Mouse (Mus musculus): ENCODE data around the gene Ackr4. TPM values are rescaled to one million over a fixed set of nuclear protein-coding genes. Genes with fewer than 3 reads are reported as not detected.

Gene Ackr4
- polyA plus RNA-seq, 1 experiment from 2014 or later: 0.86 TPM

DNA sequence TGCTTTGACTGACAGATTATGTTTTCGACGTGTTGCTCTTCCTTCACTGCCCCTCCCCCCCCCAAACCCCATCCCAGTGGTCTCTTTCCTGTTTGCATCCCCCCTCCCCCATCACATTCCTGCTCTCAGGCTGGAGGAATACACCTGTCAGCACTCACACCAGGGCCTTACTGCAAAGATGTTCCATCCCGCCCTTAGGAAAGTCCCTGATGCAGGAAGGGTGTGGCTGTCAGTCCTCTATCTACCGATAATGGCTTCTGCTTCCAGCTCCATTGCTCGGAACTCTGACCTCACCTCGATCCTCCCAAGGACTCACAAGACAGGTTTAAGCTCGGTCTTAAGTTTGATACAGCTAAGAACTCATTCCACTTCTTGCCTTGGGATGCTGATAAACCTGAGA, 19.9 kb upstream of the Ackr4 start:
- 76% methylated on average over 7 of the region's 7 CpGs for WGBS
- Histone ChIP-seq H3K27ac (no peak overlapping the region), H3K9me3 (no peaks in the 10 kb centered on the region), H3K27me3 (no peaks in the 10 kb centered on the region), H3K36me3 (peaks cover 18% of the 10 kb centered on the region), H3K4me2 (no peak overlapping the region), H3K4me1 (no peaks in the 10 kb centered on the region), H3K9ac (no peak overlapping the region), H3K4me3 (no peak overlapping the region)
- no peak for ATAC-seq (ENCODE audit: insufficient number of reproducible peaks, insufficient read depth, low FRiP score, low TSS enrichment, low read depth)

DNA sequence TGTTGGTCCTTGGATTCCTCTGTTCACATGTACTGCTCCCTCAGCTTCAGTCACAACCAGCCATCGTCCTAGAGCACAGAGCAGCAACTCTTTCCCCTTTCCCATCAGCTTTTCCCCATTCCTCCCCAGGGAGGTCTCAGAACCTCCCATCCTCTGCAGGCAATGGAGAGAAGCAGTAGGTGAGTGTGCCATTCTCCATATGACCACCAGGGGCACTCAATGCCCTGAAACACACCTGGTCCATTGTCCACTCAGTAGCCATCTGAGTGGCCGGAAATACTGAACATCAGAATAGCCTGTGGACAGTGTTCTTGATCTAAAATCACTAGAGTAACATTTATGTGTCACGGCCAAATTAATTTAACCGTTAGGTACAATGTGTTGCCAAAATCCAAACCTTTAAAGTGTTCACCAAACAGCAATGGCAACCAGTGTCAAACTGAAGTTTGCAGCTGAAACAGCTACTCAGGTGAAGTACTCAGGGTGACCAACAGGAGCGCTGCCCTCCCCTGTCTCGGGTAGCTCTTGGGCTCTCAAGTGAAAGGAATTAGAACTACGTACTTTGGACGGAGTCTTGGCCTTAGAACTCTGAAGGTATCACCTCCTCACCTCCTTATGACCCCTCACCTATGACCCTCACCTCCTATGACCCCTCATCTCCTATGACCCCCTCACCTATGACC, 17.7 kb upstream of the Ackr4 start:
- H3K4me2 ChIP-seq: no peak overlapping the region
- H3K4me3 ChIP-seq: no peak overlapping the region
- no peaks in the 10 kb centered on the region for H3K27me3 ChIP-seq
- H3K27ac ChIP-seq: no peak overlapping the region
- ATAC-seq (ENCODE audit: insufficient number of reproducible peaks, insufficient read depth, low FRiP score, low TSS enrichment, low read depth): no peak
- no peak overlapping the region for H3K9ac ChIP-seq
- H3K36me3 ChIP-seq: no peaks in the 10 kb centered on the region
- H3K9me3 ChIP-seq: no peaks in the 10 kb centered on the region
- 84% methylated on average over 8 of the region's 8 CpGs for WGBS
- H3K4me1 ChIP-seq: no peaks in the 10 kb centered on the region

GRCm38 (mm10) chr9:104142805-104143204, 16.1 kb upstream of the Ackr4 start:
- no peaks in the 10 kb centered on the region for H3K9me3 ChIP-seq
- no peak overlapping the region for H3K27ac ChIP-seq
- H3K27me3 ChIP-seq: no peaks in the 10 kb centered on the region
- no peak for ATAC-seq (ENCODE audit: insufficient number of reproducible peaks, insufficient read depth, low FRiP score, low TSS enrichment, low read depth)
- H3K4me1 ChIP-seq: no peaks in the 10 kb centered on the region
- H3K4me2 ChIP-seq: no peak overlapping the region
- H3K36me3 ChIP-seq: no peaks in the 10 kb centered on the region
- WGBS: 88% methylated on average over 14 of the region's 14 CpGs
- no peak overlapping the region for H3K4me3 ChIP-seq
- H3K9ac ChIP-seq: no peak overlapping the region

GRCm38 (mm10) chr9:104140351-104140750, 13.6 kb upstream of the Ackr4 start:
- Histone ChIP-seq H3K9me3 (no peaks in the 10 kb centered on the region), H3K27ac (no peak overlapping the region), H3K36me3 (no peaks in the 10 kb centered on the region), H3K4me2 (no peak overlapping the region), H3K27me3 (no peaks in the 10 kb centered on the region), H3K9ac (no peak overlapping the region), H3K4me1 (no peaks in the 10 kb centered on the region), H3K4me3 (no peak overlapping the region)
- WGBS: 83% methylated on average over 6 of the region's 6 CpGs
- no peak for ATAC-seq (ENCODE audit: insufficient number of reproducible peaks, insufficient read depth, low FRiP score, low TSS enrichment, low read depth)

GRCm38 (mm10) chr9:104130141-104130755, 3.5 kb upstream of the Ackr4 start:
- ATAC-seq (ENCODE audit: insufficient number of reproducible peaks, insufficient read depth, low FRiP score, low TSS enrichment, low read depth): no peak
- peaks cover 12% of the 10 kb centered on the region; the same call in 1 of the 2 replicates for H3K4me1 ChIP-seq
- 87% methylated on average over 9 of the region's 9 CpGs for WGBS
- H3K4me3 ChIP-seq: no peak overlapping the region
- no peaks in the 10 kb centered on the region for H3K9me3 ChIP-seq
- no peaks in the 10 kb centered on the region for H3K36me3 ChIP-seq
- no peaks in the 10 kb centered on the region for H3K27me3 ChIP-seq
- H3K27ac ChIP-seq: no peak overlapping the region
- H3K9ac ChIP-seq: no peak overlapping the region
- no peak overlapping the region for H3K4me2 ChIP-seq

DNA sequence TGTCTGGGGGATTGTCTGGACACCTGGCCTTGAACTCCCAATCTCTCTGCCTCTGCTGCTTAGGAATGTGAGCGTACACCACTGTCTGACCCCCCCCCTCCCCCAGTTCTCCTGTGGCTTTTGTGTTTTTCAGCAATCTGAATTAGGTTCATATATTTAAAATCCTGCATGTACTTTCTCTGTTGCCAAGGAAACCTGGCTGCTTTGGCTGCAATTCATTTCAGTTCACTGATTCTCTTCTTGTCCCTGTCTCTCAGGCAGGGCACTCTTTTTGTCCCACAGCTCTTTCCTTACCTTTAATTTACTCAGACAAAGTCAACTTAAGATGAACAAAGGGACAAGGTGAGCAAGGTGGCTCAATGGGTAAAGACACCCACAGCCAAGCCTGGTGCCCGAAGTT, 1.4 kb upstream of the Ackr4 start:
- WGBS: 63% methylated on average over 2 of the region's 2 CpGs
- Histone ChIP-seq H3K4me2 (no peak overlapping the region), H3K9me3 (no peaks in the 10 kb centered on the region), H3K9ac (no peak overlapping the region), H3K4me1 (peaks cover 29% of the 10 kb centered on the region), H3K4me3 (no peak overlapping the region), H3K27me3 (no peaks in the 10 kb centered on the region), H3K36me3 (no peaks in the 10 kb centered on the region), H3K27ac (0 out of 2 replicates have a peak overlapping the region, but pooled peaks have one; percentile 17)
- no peak for ATAC-seq (ENCODE audit: insufficient number of reproducible peaks, insufficient read depth, low FRiP score, low TSS enrichment, low read depth)

DNA sequence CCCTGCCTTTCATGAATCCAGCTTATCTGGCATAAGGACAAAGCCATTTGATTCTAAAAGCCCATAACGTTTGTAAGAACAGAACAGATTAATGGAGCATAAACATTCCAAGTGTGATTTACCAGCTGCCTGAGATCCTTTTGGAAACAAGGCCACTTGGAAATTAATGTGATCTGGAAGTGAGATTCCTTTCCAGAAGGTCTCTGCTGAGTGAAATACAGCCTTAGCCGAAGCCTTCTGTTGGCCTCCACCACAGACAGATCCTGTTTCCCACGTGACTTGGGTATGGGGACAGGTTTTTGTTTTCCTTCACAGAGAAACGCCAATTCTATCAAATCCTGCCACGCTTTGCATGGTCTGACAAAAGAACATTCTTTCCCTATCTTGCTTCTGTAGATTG, 3.1 kb downstream of the Ackr4 start:
- H3K36me3 ChIP-seq: no peaks in the 10 kb centered on the region
- peaks cover 53% of the 10 kb centered on the region for H3K4me1 ChIP-seq
- H3K4me3 ChIP-seq: no peak overlapping the region
- no peak overlapping the region for H3K4me2 ChIP-seq
- peak overlapping the region; percentile 72 for H3K27ac ChIP-seq
- WGBS: 31% methylated on average over 5 of the region's 5 CpGs
- H3K9me3 ChIP-seq: no peaks in the 10 kb centered on the region
- H3K27me3 ChIP-seq: no peaks in the 10 kb centered on the region
- ATAC-seq (ENCODE audit: insufficient number of reproducible peaks, insufficient read depth, low FRiP score, low TSS enrichment, low read depth): no peak
- H3K9ac ChIP-seq: no peak overlapping the region

DNA sequence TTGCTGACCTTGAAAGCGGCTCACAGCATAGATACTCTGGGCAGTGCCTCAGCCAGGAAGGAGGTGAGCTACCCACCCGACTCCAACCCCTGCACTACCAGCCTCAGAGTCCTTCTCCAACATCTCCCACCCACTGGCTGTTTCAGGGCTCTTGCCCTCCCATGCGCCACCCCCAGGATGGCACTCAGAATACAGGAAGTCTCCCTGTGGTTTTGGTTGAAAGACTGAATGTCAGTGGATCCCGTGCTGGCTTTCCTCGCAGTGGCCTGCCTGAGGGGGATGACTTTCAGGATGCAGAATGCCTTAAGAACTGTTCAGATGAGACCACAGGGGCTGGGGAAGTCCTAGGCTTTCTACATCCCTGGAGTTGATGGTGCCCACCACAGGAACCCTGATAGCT, 3.6 kb downstream of the Ackr4 start:
- Histone ChIP-seq H3K4me2 (no peak overlapping the region), H3K9ac (no peak overlapping the region), H3K27ac (peak overlapping the region; percentile 72; the same call in 1 of the 2 replicates), H3K36me3 (no peaks in the 10 kb centered on the region), H3K4me3 (no peak overlapping the region), H3K4me1 (peaks cover 56% of the 10 kb centered on the region), H3K9me3 (no peaks in the 10 kb centered on the region), H3K27me3 (no peaks in the 10 kb centered on the region)
- WGBS: 68% methylated on average over 5 of the region's 5 CpGs
- ATAC-seq (ENCODE audit: insufficient number of reproducible peaks, insufficient read depth, low FRiP score, low TSS enrichment, low read depth): no peak

DNA sequence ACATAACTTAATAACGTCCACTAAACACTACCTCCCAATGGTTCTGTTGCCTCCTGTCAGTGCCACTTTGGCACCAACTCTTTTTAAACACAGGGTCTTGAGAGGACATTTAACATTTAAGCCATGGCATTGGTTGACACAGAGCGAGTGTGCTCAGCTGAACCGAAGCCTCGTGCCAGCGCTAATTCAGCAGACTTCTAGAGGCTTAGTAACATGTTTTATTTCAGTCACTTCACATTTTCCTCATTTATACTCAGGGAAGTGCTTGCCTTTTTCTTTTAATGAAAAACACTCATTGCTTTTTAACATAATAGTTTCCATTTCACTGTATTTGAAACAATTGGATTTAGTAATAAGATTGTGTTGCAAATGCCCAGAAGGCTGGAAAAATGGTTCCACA, 17.6 kb downstream of the Ackr4 start:
- no peaks in the 10 kb centered on the region for H3K36me3 ChIP-seq
- H3K4me3 ChIP-seq: no peak overlapping the region
- no peaks in the 10 kb centered on the region for H3K27me3 ChIP-seq
- WGBS: 45% methylated on average over 5 of the region's 5 CpGs
- 0 out of 2 replicates have a peak, but pooled peaks cover 5% of the 10 kb centered on the region for H3K9me3 ChIP-seq
- H3K9ac ChIP-seq: no peak overlapping the region
- H3K4me2 ChIP-seq: peak overlapping the region; percentile 16; the same call in 1 of the 2 replicates
- H3K27ac ChIP-seq: peak overlapping the region; percentile 73
- peaks cover 24% of the 10 kb centered on the region for H3K4me1 ChIP-seq
- ATAC-seq (ENCODE audit: insufficient number of reproducible peaks, insufficient read depth, low FRiP score, low TSS enrichment, low read depth): no peak

GRCm38 (mm10) chr9:104108571-104109143, 18.1 kb downstream of the Ackr4 start:
- Histone ChIP-seq H3K27ac (peak overlapping the region; percentile 73), H3K9me3 (0 out of 2 replicates have a peak, but pooled peaks cover 5% of the 10 kb centered on the region), H3K4me3 (no peak overlapping the region), H3K4me2 (peak overlapping the region; percentile 16; the same call in 1 of the 2 replicates), H3K27me3 (no peaks in the 10 kb centered on the region), H3K9ac (no peak overlapping the region), H3K36me3 (no peaks in the 10 kb centered on the region), H3K4me1 (peaks cover 22% of the 10 kb centered on the region)
- WGBS: 59% methylated on average over 2 of the region's 2 CpGs
- ATAC-seq (ENCODE audit: insufficient number of reproducible peaks, insufficient read depth, low FRiP score, low TSS enrichment, low read depth): no peak

- no peak overlapping the region for H3K4me2 ChIP-seq
- no peaks in the 10 kb centered on the region for H3K27me3 ChIP-seq
- no peaks in the 10 kb centered on the region for H3K36me3 ChIP-seq
- H3K9ac ChIP-seq: no peak overlapping the region
- no peak overlapping the region for H3K27ac ChIP-seq
- H3K4me3 ChIP-seq: no peak overlapping the region
- 0 out of 2 replicates have a peak, but pooled peaks cover 5% of the 10 kb centered on the region for H3K9me3 ChIP-seq
- H3K4me1 ChIP-seq: peaks cover 19% of the 10 kb centered on the region
- ATAC-seq (ENCODE audit: insufficient number of reproducible peaks, insufficient read depth, low FRiP score, low TSS enrichment, low read depth): no peak
- WGBS: 75% methylated on average over 6 of the region's 6 CpGs
These were observed 19.3 kb downstream of the Ackr4 start for GRCm38 (mm10) chr9:104107482-104107881.

- Histone ChIP-seq H3K4me3 (no peak overlapping the region), H3K27ac (no peak overlapping the region), H3K4me2 (no peak overlapping the region), H3K27me3 (no peaks in the 10 kb centered on the region), H3K9ac (no peak overlapping the region), H3K9me3 (0 out of 2 replicates have a peak, but pooled peaks cover 4% of the 10 kb centered on the region), H3K4me1 (peaks cover 25% of the 10 kb centered on the region), H3K36me3 (no peaks in the 10 kb centered on the region)
- WGBS: 85% methylated on average over 9 of the region's 9 CpGs
- ATAC-seq (ENCODE audit: insufficient number of reproducible peaks, insufficient read depth, low FRiP score, low TSS enrichment, low read depth): no peak
These were observed 19.8 kb downstream of the Ackr4 start for GRCm38 (mm10) chr9:104106930-104107329.

Measured in embryonic facial prominence, embryonic 13.5 days (tissue).